Mouse (Mus musculus) lung, adult 2 months (tissue): ENCODE data around the gene Ptprm.

Experiments
- CTCF ChIP-seq: fragments of 200-500 bp; IDR thresholded peaks from 2 replicates; pipeline ENCODE4 v1.5.1; 2011; ENCODE audit warnings: mild to moderate bottlenecking, low read length, control low read depth; ENCODE audit not compliant: insufficient read depth
- POLR2A ChIP-seq: fragments of 200-500 bp; IDR thresholded peaks from 2 replicates; pipeline ENCODE4 v1.6.1; 2011; ENCODE audit warnings: low read depth, mild to moderate bottlenecking, control low read depth, low read length, borderline replicate concordance; ENCODE audit errors: extremely low read depth

DNA sequence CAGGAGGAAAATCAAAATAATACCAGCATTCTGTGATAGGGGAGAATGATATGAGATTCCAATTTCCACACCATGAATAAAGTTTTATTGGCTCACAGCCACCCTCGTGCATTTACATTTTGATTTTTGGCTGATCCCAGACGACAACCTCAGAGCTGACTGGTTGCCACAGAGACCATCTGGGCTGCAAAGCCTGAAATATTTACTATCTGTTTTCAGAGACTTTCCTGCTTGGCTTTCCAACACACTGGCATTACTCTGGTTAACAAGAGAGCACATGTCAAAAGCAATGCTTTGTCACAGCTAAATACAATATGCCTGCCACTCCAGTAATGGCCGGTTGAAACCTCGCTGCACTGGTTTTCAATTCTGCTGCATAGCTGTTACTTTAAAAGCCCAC is 269.8 kb downstream of the Ptprm start:
- no peak for TF ChIP-seq CTCF
- TF ChIP-seq POLR2A, result no peak
